Mouse (Mus musculus) thymus, postnatal 25 days (tissue): ENCODE results near the gene 1600012H06Rik.
"Not testable (repeated sequence)": the region's sequence is repeated elsewhere in the genome, so short reads cannot be mapped to it uniquely, and the experiment has no call there.

Experiments
- DNase-seq: peaks from one replicate; pipeline ENCODE4 v3.0.0; 2022

The 1600012H06Rik gene

DNA sequence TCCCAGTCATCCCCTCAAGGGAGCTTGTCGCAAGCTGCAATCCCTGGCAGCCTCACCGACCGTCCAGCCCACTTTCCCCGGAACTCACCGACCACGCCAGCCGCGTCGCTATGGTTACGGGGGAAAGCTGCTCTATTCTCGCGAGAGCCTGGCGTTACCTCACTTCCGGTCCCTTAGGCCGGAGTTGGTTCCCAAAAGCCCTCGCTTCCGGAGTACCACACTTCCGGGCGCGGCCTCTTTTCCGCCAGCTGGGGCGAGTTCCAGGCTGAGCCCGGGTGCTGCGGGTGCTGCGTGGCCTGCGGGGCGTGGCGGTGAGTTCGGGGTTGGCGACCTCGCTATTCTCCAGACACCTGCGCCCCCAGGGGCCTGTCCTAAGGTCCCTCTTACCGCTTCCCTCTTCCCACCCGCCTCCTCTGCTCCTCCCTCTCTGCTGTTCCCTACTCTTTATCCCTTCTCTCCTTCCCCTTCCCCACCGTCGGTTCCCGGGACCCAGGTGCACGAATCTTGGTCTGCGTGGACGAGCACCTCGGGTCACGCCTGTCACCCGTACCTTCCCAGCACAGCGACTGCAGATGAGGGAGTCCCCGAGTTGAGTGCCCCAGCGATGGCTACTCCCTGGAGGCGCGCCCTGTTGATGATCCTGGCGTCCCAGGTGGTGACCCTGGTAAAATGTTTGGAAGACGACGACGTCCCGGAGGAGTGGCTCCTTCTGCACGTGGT, at the start of gene 1600012H06Rik, which contains the start of gene Wdr27:
Gene 1600012H06Rik (plus strand): TSS at position 176 of the 720 bp plus-strand sequence.
Gene Wdr27 (minus strand): TSS at position 150 of the 720 bp plus-strand sequence.
- peak; percentile 97 for DNase-seq

DNA sequence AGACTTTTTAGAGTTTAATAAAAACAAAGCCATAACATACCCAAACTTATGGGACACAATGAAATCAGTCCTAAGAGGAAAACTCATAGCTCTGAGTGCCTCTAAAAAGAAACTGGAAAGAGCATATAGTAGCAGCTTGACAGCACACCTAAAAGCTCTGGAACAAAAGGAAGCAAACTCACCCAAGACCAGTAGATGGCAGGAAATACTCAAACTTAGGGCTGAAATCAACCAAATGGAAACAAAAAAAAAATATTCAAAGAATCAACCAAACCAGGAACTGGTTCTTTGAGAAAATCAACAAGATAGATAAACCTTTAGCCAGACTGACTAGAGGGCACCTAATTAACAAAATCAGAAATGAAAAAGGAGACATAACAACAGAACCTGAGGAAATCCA, 47.9 kb upstream of the 1600012H06Rik start:
- not testable (repeated sequence) for DNase-seq

DNA sequence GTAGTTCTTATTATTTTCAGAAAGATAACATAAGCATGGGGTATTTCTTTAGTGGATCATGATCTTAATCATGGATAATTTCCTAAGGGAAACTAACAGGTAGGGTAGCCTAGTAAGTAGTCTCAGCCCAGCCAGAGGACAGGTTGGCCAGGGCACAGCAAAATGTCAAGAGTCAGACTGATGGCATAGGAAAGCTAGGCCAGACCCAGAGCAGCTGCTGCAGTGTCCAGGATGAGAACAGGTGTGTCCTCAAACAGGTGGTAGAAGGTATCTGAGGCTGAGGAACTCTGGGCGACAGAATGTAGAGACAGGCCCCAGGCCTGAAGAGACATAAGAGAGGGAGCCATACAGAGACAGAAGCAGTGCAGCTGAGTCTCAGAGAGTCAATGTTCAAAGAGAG, 44.0 kb upstream of the 1600012H06Rik start:
- DNase-seq = no peak

DNA sequence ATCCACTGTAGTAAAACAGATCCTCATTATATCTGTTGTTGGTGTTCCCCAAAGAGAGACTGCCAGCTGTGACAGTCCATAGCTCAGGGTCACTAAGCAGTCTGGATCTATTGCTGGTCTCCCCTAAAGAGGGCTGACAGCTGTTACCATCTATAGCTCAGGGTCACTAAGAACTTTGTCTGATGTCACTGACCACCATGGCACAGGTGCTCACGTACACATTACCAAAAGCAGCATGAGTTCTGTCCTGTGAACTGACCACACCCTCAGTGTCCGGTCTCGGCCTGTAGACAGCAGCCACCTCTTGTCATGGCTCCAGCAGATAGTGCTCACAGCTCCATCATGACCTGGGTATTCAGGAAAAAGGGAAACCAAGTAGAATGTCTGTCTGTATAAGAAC, 39.8 kb upstream of the 1600012H06Rik start:
- DNase-seq = no peak

DNA sequence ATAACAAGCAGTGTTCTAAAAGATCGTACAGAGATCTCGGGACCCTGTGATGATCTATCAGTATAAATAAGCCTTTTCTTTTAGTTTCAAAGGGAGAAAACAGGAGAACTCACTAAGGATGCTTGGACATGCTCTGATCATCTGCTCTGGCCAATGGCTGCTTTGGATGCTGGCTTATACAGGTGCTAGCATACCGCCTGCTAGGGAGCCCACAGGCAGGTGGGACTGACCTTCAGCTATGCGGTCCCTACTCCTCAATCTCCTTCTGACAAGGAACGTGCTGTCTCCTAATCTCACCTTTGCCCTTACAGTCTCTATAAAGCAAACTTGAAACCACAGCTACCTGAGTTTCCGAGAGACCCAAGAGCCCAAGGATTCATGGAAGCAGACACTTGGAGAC, 38.8 kb upstream of the 1600012H06Rik start:
- no peak for DNase-seq

DNA sequence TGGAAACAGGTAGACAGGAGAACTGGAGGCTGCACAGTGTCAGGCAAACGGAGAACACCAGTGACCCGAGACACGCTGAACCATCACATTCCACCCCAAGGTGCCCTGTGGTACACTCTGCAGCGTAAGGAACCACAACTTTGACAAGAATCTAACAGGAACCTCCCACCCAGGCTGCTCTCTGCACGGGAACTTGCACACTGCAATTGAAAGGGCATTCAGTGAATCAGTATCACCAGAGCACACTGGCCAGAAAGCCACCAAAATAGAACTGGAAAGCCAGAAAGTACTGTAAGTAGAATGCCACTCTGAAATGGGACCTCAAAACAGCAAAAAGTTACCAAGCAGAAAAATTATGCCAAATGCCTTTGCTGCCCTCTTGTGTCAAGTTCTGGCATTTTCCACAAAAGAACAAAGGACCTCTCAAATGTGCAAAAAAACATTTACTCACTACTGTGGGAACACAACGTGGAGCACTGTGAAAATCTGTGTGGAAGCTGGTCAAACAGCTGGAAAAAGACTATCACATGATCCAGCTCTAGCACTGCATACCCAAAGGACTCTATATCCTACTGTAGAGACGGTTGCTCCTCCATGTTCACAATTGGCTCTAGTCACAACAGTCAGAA, 38.2 kb upstream of the 1600012H06Rik start:
- peak; percentile 85 for DNase-seq

DNA sequence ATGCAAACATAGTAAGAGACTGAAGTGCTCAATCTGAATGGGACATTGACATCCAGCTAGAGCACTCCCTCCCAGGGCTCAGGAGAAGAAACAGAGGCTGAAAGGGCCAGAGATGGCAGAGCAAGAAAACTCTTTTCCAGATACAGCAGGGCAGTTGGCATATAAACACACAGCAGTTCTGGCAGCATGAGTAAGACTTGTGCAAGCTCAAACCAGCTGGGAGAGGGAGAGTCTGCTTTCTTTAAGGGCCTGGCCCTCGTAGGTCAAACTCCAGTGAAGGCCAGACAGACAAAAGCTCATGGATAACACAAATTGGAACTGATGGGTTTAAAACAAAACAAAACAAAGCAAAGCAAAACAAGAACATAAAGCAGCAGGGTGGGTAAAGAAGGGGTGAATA, 36.4 kb upstream of the 1600012H06Rik start:
- no peak for DNase-seq

DNA sequence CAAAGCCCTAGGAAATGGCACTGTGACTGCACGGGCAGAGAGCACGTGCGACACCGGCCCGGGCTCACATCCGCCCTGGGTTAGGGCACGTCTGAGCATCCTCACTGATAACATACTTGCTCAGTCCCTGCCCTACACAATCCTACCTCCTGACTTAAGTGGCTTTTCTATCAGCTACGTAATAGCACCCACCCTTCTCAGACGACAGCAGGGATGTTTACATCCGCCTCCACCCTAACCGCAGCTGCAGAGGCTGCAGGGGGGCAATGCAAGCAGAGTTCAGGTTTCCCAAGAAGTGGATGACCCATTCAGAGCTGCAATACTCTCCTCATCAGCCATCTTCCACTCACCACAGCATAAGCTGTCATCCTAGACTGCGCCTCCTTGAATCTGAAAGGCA, 35.8 kb upstream of the 1600012H06Rik start:
- DNase-seq = no peak

DNA sequence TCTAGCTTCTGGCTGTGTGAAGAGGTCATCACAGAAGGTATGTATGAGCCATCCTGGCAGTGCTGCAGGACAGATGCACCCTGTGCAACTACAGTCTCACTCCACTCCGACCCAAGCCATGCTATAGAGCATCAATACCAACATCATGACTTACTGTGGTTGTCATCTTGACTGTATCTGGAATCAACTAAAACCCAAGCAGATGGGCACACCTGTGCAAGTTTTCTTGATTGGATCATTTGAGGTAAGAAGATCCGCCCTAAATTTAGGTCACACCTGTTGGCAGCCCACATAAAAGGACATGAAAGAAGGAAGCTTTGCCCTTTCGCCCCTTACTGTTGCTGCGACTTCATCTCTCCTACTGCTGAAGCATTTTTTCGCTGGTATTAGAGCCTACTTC, 33.7 kb upstream of the 1600012H06Rik start:
- DNase-seq = peak; percentile 64

DNA sequence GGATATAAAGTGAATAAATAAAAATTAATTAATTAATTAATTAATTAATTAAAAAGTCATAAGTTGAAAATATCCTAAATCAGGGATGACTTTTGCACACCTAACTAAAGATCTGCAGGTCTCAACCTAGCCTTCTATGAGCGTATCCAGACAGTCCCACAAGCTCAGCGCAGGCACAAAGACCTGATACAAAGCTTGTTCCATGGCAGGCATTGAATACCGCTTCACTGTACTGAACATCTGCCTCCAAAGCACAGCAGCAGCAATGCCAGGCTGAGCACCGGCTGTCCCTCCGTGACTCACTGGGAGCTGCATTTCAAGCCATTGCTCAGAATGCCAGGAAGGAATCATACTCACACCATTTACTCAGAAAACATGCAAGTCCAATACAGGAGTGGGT, 32.2 kb upstream of the 1600012H06Rik start:
- DNase-seq = no peak

DNA sequence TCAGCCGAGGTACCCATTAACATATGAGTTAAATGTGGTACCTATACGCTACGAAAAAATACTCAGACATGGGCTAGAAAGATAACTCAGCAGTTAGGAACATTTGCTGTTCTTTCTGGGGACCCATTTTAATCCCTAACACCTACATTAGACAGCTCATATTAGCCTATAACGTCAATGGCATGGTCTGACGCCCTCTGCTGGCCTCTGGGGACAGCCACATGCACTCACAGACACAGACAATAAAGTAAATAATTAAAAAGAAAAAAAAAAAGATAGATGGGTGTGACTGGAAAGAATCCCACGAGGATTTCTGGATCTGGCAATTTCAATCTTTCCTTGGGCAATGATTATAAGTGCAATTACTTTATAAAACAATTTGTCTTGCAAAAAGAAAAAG, 30.6 kb upstream of the 1600012H06Rik start:
- no peak for DNase-seq

DNA sequence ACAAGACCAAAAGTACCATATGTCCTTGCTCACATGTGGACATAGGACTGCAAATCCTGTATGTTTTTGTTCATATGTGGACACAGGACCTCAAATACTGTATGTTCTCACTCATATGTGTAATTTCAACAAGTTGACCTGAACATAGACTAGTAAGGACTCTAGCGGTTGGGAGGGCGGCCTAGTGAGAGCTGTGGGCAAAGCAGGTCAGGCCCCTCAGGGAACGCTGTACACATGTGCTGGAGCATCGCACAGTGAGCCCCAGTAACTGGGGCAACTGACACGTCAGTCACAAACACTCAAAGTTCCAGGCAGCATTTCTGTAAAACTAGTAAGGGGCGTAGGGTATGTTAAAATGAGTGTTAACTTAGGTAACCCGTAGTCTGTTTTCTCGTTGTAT, 30.0 kb upstream of the 1600012H06Rik start:
- no peak for DNase-seq

DNA sequence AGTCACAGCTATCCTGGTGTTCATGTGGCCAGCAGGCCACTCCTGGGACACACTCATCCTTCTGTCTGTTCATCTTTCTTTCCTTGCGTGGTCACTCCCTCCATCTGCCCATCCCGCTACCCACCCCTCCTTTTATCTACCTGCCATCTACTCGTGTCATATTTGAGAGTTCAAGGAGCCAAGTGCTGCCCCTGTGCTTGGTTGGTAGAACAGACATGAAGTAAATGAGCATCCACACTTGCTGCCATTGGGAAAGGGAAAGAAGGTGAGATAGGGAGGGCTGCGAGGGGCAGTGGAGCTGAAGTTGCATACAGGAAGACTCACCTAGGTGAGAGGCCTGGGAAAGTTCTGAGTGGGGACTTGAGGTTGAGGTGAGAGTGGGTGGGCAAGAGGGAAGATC, 28.6 kb upstream of the 1600012H06Rik start:
- no peak for DNase-seq

DNA sequence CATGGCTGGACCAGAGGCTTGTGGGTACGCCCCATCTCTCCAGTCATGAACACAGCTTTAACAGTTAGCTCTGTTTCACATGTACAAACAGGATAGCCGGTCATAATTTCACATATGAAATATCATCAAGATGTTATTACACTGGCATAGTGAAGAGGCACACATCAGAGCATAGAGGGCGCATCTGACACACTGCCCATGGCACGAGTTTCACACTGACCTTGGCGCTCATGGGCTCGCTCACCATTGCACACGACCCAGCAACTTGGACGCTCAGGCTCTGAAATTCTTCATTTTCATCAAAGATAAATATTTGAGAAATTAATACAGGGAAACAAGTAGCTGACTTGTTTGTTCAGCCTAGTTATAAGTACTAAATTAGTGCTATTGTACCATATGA, 25.1 kb upstream of the 1600012H06Rik start:
- DNase-seq = no peak

DNA sequence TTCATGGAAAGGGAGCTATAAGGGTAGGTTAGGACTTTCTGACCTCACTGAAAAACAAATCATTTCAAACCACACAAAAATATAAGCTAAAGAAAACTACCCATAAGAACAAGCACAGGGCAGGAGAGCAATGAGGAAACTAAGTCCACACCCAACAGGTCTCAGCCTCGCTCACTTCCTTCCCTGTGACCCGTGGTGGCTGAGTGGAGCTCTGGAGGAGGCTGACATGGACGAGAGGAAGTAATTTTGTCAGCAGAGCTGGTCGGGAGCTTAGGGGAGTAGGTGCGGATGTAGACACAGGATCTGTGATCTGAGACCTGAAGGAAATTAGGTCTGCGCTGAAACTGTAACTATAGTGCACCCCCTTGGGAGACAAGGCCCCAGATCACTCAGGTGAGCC, 21.4 kb upstream of the 1600012H06Rik start:
- DNase-seq = no peak

DNA sequence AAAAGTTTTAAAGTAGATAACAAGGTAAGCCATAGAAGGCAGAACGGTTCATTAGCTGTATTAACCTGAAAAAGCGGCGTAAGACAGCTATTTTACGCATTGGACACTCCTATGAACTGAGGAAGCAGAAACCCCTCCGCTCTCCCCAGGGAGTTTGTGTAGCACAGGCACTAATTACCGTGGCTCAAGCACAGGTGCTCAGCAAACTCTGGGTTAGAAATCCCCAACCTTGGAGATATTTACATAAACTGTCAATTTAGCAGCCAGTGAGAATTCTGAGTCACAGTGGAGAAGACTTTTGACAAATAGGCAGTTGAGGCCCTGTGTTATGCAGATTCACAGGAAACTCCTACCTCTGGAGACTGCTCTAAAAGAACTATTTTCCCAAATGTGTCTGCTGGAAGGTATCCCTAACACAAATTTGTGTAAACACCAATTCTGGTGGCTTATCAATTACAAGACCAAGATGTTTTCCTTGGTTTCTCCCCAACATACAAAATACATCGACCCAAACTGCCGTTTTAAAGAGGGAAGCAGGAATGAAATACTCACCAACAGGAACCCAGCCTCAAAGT, 15.3 kb upstream of the 1600012H06Rik start:
- DNase-seq = no peak

DNA sequence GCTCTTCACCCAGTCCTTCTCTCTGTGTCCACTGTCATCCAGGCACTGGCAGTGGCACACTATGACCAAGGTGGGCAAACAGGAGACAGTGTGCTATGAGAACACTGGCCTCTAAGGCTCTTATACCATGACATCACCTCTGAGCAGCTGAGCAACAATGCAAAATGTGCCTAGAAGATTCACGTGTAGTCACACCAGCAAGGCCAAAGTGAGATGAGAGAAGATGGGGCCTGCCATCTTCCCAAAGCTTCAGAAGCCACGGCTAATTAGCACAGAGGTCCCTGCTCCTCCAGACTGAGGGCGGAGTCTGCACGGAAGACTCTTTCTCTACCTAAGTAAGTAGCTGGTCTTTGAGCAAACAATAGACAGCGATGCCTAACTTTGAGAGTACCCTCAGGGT, 14.4 kb upstream of the 1600012H06Rik start:
- no peak for DNase-seq

DNA sequence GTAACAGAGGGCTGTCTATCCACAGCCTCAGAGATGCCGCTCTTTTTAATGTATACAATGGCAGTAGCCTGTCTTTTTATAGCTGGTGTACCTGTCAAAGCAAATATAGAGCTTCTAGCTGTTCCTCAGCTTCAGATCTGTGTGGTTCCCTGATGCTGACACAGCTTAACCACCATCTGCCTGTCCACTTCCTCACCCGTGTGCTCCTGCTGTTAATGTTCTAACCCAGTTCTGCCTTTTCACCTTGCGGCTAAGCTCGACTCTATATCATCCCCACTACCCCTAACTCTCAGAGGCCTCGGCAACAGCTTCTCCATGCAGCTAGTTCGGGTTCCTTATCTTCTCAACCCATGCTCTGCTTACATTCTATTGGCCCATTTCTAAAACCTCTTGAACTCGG, 12.3 kb upstream of the 1600012H06Rik start:
- DNase-seq = no peak

DNA sequence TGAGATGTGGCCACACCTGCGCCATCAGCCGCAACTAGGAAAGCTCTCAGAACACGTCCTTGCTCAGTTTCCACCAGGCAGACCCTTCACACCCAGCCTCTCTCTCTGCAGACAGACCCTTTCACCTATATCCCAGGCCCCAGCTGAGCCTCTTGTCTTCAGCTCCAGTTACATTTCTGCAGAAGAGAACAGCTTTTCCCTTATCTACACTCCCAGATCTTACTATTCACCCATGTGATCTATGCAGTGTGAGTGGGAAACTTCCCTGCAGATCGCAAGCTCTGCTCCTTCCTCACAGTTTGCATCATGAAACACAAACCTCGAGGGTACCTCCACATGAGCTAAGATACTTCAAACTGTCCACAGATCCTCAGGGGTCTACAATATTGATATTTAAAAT, 11.5 kb upstream of the 1600012H06Rik start:
- DNase-seq = no peak

DNA sequence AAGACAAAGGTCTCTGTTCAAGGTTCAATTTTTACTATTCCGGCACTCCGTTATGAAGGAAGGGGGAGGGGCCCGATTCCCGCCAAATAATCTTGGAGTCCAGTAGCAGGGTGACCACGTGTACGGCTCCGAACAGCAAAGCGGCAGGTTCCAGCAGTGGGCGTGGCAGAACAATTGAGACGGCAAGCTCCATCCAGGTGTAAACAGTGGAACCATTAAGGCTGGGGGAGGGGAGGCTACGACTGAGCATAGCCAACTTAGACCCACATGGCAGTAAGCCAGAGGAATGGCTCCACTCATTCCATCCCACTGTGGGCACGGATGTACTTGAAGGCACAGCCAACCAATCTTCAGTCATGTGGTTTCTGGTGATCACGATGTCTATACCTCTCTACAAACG, 7.7 kb upstream of the 1600012H06Rik start:
- not testable (repeated sequence) for DNase-seq

DNA sequence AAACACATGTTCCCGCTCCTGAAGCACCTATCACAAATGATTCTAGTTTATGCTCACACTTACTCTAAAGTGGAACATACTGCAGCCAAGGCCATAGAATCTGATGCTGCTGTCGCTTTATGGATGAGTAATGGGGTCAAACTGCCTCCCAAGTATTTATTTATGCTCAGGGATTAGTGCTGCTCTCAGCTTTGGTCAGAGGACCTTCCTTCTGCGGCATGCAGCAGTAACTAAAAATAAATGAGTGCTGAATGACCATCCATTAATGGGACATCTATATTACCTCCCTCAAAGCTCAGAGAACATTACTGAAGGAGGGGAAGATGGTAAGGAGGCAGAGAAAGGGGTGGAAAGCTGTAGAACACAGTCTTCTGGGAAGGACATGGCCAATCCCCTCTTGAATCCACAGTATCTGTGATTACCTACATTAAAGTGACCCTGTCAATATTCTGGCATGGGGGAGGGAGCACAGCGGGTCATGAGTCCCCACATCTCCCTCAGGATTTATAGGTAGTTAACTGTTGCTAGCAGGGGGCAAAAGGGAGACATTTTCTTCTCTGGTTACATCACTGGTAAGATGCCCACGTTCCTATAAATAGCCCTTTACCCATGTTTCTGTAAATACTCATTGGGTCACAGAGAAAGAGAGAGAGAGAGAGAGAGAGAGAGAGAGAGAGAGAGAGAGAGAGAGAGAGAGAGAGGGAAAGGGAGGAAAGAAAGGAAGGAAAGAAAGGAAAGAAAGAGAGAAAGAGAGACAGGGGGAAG, 7.0 kb upstream of the 1600012H06Rik start:
- no peak for DNase-seq

DNA sequence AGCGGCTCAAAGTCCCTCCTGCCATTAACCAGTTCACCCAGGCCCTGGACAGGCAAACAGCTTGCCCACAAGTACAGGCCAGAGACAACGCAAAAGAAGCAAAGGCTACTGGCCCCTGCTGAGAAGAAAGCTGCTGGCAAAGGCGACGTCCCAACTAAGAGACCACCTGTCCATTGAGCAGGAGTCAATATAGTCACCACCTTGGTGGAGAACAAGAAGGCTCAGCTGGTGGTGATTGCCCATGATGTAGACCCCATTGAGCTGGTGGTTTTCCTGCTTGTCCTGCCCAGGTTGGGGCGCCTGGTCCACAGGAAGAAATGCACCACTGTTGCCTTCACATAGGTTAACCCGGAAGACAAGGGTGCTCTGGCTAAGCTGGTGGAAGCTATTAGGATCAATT, 803 bp upstream of the 1600012H06Rik start:
- not testable (repeated sequence) for DNase-seq

DNA sequence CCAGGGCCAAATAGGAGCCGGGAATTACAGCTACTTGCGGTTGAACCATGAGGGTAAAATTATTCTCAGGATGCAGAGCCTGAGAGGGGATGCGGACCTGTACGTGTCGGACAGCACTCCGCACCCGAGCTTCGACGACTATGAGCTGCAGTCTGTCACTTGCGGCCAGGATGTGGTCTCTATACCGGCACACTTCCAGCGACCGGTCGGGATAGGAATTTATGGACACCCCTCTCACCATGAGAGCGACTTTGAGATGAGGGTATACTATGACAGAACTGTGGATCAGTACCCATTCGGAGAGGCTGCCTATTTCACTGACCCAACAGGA, 710 bp downstream of the 1600012H06Rik start:
- no peak for DNase-seq

DNA sequence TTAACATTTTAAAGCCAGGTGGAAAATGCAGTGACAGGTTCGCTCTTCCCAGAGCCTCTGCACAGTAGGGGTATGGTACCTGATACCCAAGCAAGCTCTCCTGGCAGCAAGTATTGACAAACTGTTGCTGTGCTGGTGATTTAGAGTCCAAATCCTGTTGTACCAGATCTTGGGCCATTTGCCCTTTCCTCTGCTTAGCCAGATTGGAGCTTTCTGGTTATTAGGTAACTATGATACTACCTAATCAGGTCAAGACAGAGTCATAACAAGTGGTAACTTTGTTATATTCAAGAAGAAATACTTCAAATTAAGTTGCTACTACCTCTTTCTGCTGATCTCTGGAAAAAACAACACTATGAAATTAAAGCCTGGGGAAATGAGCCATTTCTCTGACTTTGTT, 1.6 kb downstream of the 1600012H06Rik start:
- DNase-seq = no peak
